Mouse (Mus musculus): ENCODE measurements around the gene Rhd. TPM values are rescaled to one million over a fixed set of nuclear protein-coding genes. Genes with fewer than 3 reads are reported as not detected.
A peak's percentile ranks its signal among the peaks of the same experiment; 100 is the strongest.

Gene Rhd
- polyA plus RNA-seq, 2 experiments, result 260 to 576 TPM

GRCm38 (mm10) chr4:134868065-134868464 lies 3.7 kb downstream of the Rhd start:
- DNase-seq (ENCODE audit: low read depth in 3 of 3, low spot score in 3 of 3) (no peak), ATAC-seq (ENCODE audit: insufficient read depth) (no peak)
- H3K36me3 ChIP-seq (replicated peaks; ENCODE audit: control insufficient read depth, insufficient read depth, low read depth), result peaks cover 56% of the 10 kb centered on the region
- peak overlapping the region; percentile 97 for H3K4me2 ChIP-seq (ENCODE audit: low read depth)
- H3K9ac ChIP-seq (replicated peaks), result peak overlapping the region; percentile 92
- no peaks in the 10 kb centered on the region for H3K9me3 ChIP-seq (ENCODE audit: control insufficient read depth, low read length)
- H3K4me3 ChIP-seq (ENCODE audit: insufficient read depth in 1 of 2, low read depth in 2 of 2, low read length in 2 of 2), result peak overlapping the region; percentile 62 to 95
- H3K27me3 ChIP-seq (ENCODE audit: control insufficient read depth, insufficient read depth, low read length), result no peaks in the 10 kb centered on the region
- peak overlapping the region; percentile 99 for H3K27ac ChIP-seq
- WGBS (ENCODE audit: insufficient replicate concordance), result 64% methylated on average over 10 of the region's 10 CpGs
- H3K4me1 ChIP-seq (replicated peaks; ENCODE audit: control insufficient read depth in 2 of 2, insufficient read depth in 2 of 2, low read length in 1 of 2), result peaks cover 43 to 53% of the 10 kb centered on the region in 2 experiments
- no peak for TF ChIP-seq CTCF (IDR thresholded peaks at IDR 0.05; ENCODE audit: low read depth)
- TF ChIP-seq EP300 (IDR thresholded peaks at IDR 0.05; ENCODE audit: low read depth), result no peak

GRCm38 (mm10) chr4:134868490-134868889 lies 4.2 kb downstream of the Rhd start:
- peak overlapping the region; percentile 92 for H3K9ac ChIP-seq (replicated peaks)
- peak overlapping the region; percentile 99 for H3K27ac ChIP-seq

GRCm38 (mm10) chr4:134869068-134869730 lies 4.9 kb downstream of the Rhd start:
- H3K27ac ChIP-seq, result peak overlapping the region; percentile 99
- peak overlapping the region; percentile 97 for H3K4me2 ChIP-seq (ENCODE audit: low read depth)
- peaks cover 41 to 50% of the 10 kb centered on the region in 2 experiments for H3K4me1 ChIP-seq (replicated peaks; ENCODE audit: control insufficient read depth in 2 of 2, insufficient read depth in 2 of 2, low read length in 1 of 2)
- H3K4me3 ChIP-seq (ENCODE audit: insufficient read depth in 1 of 2, low read depth in 2 of 2, low read length in 2 of 2), result peak overlapping the region; percentile 62 to 95
- H3K9me3 ChIP-seq (ENCODE audit: control insufficient read depth, low read length), result no peaks in the 10 kb centered on the region
- ATAC-seq (ENCODE audit: insufficient read depth) (peak; percentile 87), DNase-seq (ENCODE audit: low read depth in 3 of 3, low spot score in 3 of 3) (peak; percentile 92 to 95 (median 94))
- peak overlapping the region; percentile 92 for H3K9ac ChIP-seq (replicated peaks)
- TF ChIP-seq EP300 (IDR thresholded peaks at IDR 0.05; ENCODE audit: low read depth) (peak; percentile 96), CTCF (IDR thresholded peaks at IDR 0.05; ENCODE audit: low read depth) (no peak)
- 5% methylated on average over 16 of the region's 16 CpGs for WGBS (ENCODE audit: insufficient replicate concordance)
- H3K36me3 ChIP-seq (replicated peaks; ENCODE audit: control insufficient read depth, insufficient read depth, low read depth), result peaks cover 64% of the 10 kb centered on the region
- H3K27me3 ChIP-seq (ENCODE audit: control insufficient read depth, insufficient read depth, low read length), result no peaks in the 10 kb centered on the region

More at GRCm38 (mm10) chr4:134868490-134868889, 4.2 kb downstream of the Rhd start:
- Histone ChIP-seq H3K27me3 (ENCODE audit: control insufficient read depth, insufficient read depth, low read length) (no peaks in the 10 kb centered on the region), H3K4me1 (replicated peaks; ENCODE audit: control insufficient read depth in 2 of 2, insufficient read depth in 2 of 2, low read length in 1 of 2) (peaks cover 41 to 50% of the 10 kb centered on the region in 2 experiments), H3K9me3 (ENCODE audit: control insufficient read depth, low read length) (no peaks in the 10 kb centered on the region), H3K4me2 (ENCODE audit: low read depth) (peak overlapping the region; percentile 97), H3K36me3 (replicated peaks; ENCODE audit: control insufficient read depth, insufficient read depth, low read depth) (peaks cover 59% of the 10 kb centered on the region), H3K4me3 (ENCODE audit: insufficient read depth in 1 of 2, low read depth in 2 of 2, low read length in 2 of 2) (peak overlapping the region; percentile 62 to 95)
- no peak for DNase-seq (ENCODE audit: low read depth in 3 of 3, low spot score in 3 of 3)
- peak; percentile 7; the same call in 1 of the 2 replicates for ATAC-seq (ENCODE audit: insufficient read depth)
- WGBS (ENCODE audit: insufficient replicate concordance), result 21% methylated on average over 9 of the region's 9 CpGs
- TF ChIP-seq CTCF (IDR thresholded peaks at IDR 0.05; ENCODE audit: low read depth), result no peak
- peak; percentile 25; the same call in 1 of the 2 replicates for TF ChIP-seq EP300 (IDR thresholded peaks at IDR 0.05; ENCODE audit: low read depth)

GRCm38 (mm10) chr4:134869815-134870375 lies 5.6 kb downstream of the Rhd start:
- Histone ChIP-seq H3K27me3 (ENCODE audit: control insufficient read depth, insufficient read depth, low read length) (no peaks in the 10 kb centered on the region), H3K27ac (peak overlapping the region; percentile 99), H3K36me3 (replicated peaks; ENCODE audit: control insufficient read depth, insufficient read depth, low read depth) (peaks cover 71% of the 10 kb centered on the region), H3K9me3 (ENCODE audit: control insufficient read depth, low read length) (no peaks in the 10 kb centered on the region), H3K4me2 (ENCODE audit: low read depth) (peak overlapping the region; percentile 97), H3K4me1 (replicated peaks; ENCODE audit: control insufficient read depth in 2 of 2, insufficient read depth in 2 of 2, low read length in 1 of 2) (peaks cover 41 to 50% of the 10 kb centered on the region in 2 experiments), H3K9ac (replicated peaks) (peak overlapping the region; percentile 92), H3K4me3 (ENCODE audit: insufficient read depth in 1 of 2, low read depth in 2 of 2, low read length in 2 of 2) (peak overlapping the region; percentile 62 to 95)
- DNase-seq (ENCODE audit: low read depth in 3 of 3, low spot score in 3 of 3), result no peak
- ATAC-seq (ENCODE audit: insufficient read depth), result peak; percentile 54
- TF ChIP-seq EP300 (IDR thresholded peaks at IDR 0.05; ENCODE audit: low read depth) (no peak), CTCF (IDR thresholded peaks at IDR 0.05; ENCODE audit: low read depth) (no peak)
- whole genome bisulfite sequencing (ENCODE audit: insufficient replicate concordance), result 35% methylated on average over 7 of the region's 7 CpGs

- 53% methylated on average over 4 of the region's 4 CpGs for whole genome bisulfite sequencing (ENCODE audit: insufficient replicate concordance)
- peak overlapping the region; percentile 70 for H3K27ac ChIP-seq
- peaks cover 72% of the 10 kb centered on the region for H3K36me3 ChIP-seq (replicated peaks; ENCODE audit: control insufficient read depth, insufficient read depth, low read depth)
- ATAC-seq (ENCODE audit: insufficient read depth) (no peak), DNase-seq (ENCODE audit: low read depth in 3 of 3, low spot score in 3 of 3) (no peak)
- peaks cover 38 to 47% of the 10 kb centered on the region in 2 experiments for H3K4me1 ChIP-seq (replicated peaks; ENCODE audit: control insufficient read depth in 2 of 2, insufficient read depth in 2 of 2, low read length in 1 of 2)
- no peaks in the 10 kb centered on the region for H3K27me3 ChIP-seq (ENCODE audit: control insufficient read depth, insufficient read depth, low read length)
- H3K4me2 ChIP-seq (ENCODE audit: low read depth), result peak overlapping the region; percentile 48
- no peaks in the 10 kb centered on the region for H3K9me3 ChIP-seq (ENCODE audit: control insufficient read depth, low read length)
- TF ChIP-seq CTCF (IDR thresholded peaks at IDR 0.05; ENCODE audit: low read depth) (no peak), EP300 (IDR thresholded peaks at IDR 0.05; ENCODE audit: low read depth) (no peak)
- peak overlapping the region in 1 of 2 experiments; percentile 10; a peak in 2 of 4 replicates for H3K4me3 ChIP-seq (ENCODE audit: insufficient read depth in 1 of 2, low read depth in 2 of 2, low read length in 2 of 2)
- peak overlapping the region; percentile 28 for H3K9ac ChIP-seq (replicated peaks)
Observed at GRCm38 (mm10) chr4:134871477-134871876, 7.1 kb downstream of the Rhd start.
